Mouse (Mus musculus): Measurements from ENCODE around the gene Asprv1. TPM values are rescaled to one million over a fixed set of nuclear protein-coding genes. Genes with fewer than 3 reads are reported as not detected.

Gene Asprv1
- polyA plus RNA-seq, 1 experiment from 2014 or later, result 1.1 TPM

DNA sequence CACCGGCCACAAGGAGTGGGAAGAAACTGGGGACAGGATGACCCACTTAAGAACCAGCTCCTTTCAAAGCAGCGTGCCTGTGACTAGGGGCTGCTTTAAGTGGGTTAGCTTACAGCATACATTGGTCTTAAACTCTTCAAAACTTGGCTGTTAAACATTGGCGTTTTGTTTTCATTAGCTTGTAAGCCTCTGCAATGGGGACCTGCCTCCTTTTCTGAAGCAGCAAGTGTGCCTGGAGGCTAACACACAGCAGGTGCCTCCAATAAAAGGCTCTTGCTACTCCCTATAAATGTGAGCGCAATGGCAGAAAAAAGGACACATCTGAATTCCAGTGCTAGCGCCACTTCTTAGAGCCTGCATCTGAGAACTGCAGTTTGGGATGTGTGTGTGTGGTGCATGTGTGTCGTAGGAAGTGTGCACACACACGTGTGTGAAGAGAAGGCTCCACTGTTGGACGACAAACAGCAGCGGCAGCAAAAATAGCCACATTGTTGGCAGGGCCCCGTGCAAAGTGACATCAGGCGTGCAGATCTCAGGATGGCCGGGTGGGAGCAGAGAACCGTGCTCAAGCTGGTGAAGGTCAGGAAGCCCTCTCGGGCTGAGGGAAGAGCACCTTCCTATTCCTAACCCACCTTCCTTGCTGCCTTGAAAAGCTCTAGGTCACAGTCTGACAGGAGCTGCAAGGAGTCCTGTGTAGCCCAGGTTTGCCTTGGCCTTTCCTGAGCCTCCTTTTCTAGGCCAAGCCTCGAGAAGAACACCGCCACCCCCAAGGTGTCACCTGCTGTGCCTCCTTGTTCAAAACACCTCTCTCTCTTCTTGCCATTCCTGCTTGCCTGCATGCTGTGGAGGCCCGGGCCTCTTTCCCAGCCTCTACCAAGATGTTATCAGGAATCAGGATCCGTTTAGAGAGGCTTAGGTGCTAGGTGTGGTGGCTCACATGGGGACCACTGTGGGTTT lies 3.6 kb upstream of the Asprv1 start:
- no peak overlapping the region for H3K27ac ChIP-seq (replicated peaks)
- no peaks in the 10 kb centered on the region for H3K36me3 ChIP-seq
- H3K4me2 ChIP-seq, result no peak overlapping the region
- ATAC-seq (ENCODE audit: low read depth), result no peak
- no peaks in the 10 kb centered on the region for H3K27me3 ChIP-seq
- no peak overlapping the region for H3K9ac ChIP-seq
- 0 out of 2 replicates have a peak, but pooled peaks cover 7% of the 10 kb centered on the region for H3K4me1 ChIP-seq (replicated peaks)
- WGBS, result 53% methylated on average over 18 of the region's 18 CpGs
- no peaks in the 10 kb centered on the region for H3K9me3 ChIP-seq
- no peak overlapping the region for H3K4me3 ChIP-seq

DNA sequence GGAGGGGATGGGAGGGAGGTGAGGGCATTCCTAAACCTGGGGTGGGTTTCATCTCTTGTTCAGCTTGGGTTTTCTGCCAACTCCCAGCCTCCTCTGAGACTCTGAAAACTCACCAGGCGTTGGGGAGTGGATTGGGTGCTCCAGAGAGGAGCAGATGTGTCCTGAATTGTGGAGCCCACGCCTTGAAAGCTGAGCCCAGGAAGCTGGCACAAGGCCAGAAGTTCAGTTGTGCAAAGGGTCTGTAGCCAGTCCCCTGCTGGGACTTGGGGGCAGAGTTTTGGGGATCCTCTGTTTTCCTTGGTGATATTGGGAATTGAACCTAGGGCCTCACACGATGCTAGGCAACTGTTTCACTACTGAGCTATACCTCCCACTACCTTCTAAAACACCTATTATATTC lies 2.2 kb downstream of the Asprv1 start:
- H3K4me2 ChIP-seq, result no peak overlapping the region
- H3K27me3 ChIP-seq, result no peaks in the 10 kb centered on the region
- no peak overlapping the region for H3K4me3 ChIP-seq
- H3K27ac ChIP-seq (replicated peaks), result no peak overlapping the region
- no peaks in the 10 kb centered on the region for H3K36me3 ChIP-seq
- ATAC-seq (ENCODE audit: low read depth), result no peak
- no peaks in the 10 kb centered on the region for H3K9me3 ChIP-seq
- no peaks in the 10 kb centered on the region for H3K4me1 ChIP-seq (replicated peaks)
- H3K9ac ChIP-seq, result no peak overlapping the region
- WGBS, result 60% methylated on average over 3 of the region's 3 CpGs

DNA sequence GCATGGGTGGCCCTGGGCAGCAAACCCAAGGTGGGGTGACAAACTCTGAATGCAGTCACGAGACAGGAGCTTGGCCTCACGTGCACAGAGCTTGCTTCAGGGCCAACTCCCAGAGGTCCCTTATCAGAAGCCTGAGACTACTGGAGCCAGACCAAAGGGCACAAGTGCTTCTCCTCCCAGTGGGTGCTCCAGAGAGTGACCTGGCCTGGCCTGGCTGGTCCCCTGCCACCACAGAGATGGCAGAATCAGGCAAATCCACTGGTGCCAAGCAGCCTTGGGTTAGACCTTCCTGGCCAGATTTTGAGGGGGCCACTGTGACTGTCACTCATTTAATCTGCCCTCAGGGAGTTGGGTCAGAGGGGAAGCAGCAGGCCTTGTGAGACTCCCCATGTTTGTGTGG lies 8.5 kb downstream of the Asprv1 start:
- no peak overlapping the region for H3K27ac ChIP-seq (replicated peaks)
- no peaks in the 10 kb centered on the region for H3K9me3 ChIP-seq
- H3K36me3 ChIP-seq, result no peaks in the 10 kb centered on the region
- no peaks in the 10 kb centered on the region for H3K27me3 ChIP-seq
- no peak for ATAC-seq (ENCODE audit: low read depth)
- H3K4me3 ChIP-seq, result no peak overlapping the region
- no peak overlapping the region for H3K9ac ChIP-seq
- H3K4me1 ChIP-seq (replicated peaks), result no peaks in the 10 kb centered on the region
- no peak overlapping the region for H3K4me2 ChIP-seq
- 68% methylated on average over 2 of the region's 2 CpGs for WGBS

DNA sequence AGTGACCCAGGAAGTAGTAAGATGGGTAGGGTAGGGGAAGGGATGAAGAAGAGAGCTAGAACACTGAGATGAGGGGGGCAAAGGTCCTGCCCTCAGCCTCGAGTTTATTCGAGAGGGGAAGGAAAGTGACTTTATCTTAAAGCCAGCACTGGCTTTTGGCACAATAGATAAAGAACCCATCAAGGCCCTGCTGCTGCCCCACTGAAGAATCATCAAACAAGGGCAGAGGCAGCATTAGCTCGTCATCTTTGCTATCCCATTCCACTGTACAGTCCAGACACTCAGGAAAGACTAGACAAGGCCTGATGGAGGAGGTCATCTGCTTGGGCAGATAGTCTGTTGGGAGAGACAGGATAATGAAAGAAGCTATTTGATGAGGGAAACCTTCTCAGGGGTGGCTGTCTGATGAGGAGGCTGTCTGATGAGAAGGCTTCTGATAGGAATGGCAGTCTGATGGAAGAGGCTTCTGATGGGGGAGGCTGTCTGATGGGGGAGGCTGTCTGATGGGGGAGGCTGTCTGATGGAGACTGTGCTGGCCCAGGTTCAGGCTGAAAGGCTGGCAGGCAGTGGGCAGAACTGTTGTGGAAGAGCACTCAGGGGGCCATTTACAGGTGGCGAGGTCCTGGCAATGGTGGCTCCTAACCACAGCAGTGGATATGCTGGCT lies 9.3 kb downstream of the Asprv1 start:
- Histone ChIP-seq H3K4me1 (replicated peaks) (no peaks in the 10 kb centered on the region), H3K9me3 (no peaks in the 10 kb centered on the region), H3K27me3 (no peaks in the 10 kb centered on the region), H3K4me3 (no peak overlapping the region), H3K27ac (replicated peaks) (no peak overlapping the region), H3K9ac (no peak overlapping the region), H3K4me2 (no peak overlapping the region), H3K36me3 (no peaks in the 10 kb centered on the region)
- WGBS, result 68% methylated on average over 4 of the region's 4 CpGs
- no peak for ATAC-seq (ENCODE audit: low read depth)

DNA sequence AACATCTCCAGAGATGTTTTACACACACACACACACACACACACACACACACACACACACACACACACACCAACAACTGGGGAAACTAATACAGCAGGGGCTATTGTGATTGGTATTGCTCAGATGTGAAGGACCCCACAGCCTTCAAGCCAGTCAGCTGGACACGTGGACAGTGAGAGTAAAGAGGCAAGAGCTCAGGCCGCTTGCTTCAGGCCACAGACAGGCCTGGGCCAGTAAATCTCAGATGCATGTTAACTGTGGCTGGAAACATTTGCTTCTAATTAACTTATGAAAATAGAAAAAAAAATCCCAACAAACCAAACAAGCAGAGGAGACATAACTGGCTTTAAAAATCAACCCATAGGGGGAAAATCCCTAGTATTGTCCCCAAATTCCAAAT lies 9.9 kb downstream of the Asprv1 start:
- WGBS, result 83% methylated on average over 2 of the region's 2 CpGs
- no peak for ATAC-seq (ENCODE audit: low read depth)
- Histone ChIP-seq H3K9ac (no peak overlapping the region), H3K4me2 (no peak overlapping the region), H3K9me3 (no peaks in the 10 kb centered on the region), H3K27ac (replicated peaks) (no peak overlapping the region), H3K36me3 (no peaks in the 10 kb centered on the region), H3K4me3 (no peak overlapping the region), H3K27me3 (no peaks in the 10 kb centered on the region), H3K4me1 (replicated peaks) (no peaks in the 10 kb centered on the region)

DNA sequence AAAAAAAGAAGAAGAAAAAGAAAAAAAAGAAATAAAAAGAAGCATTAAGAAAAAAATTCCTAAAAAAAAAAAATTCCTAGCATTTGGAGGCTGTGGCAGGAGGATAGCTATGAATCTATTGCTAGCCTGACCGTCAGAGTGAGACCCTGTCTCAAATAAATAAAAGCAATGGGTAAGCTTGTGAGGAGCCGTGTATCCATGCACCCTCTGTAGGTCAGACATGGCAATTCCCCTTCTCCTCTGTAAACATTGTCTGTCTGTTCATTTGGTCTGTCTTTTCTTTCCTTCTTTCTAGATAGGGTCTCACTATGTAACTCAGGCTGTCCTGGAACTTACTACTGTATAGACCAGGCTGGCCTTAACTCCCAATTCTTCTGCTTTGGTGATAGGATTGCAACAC lies 10.5 kb downstream of the Asprv1 start:
- H3K27ac ChIP-seq (replicated peaks), result no peak overlapping the region
- H3K9ac ChIP-seq, result no peak overlapping the region
- no peak overlapping the region for H3K4me3 ChIP-seq
- H3K27me3 ChIP-seq, result no peaks in the 10 kb centered on the region
- no peak for ATAC-seq (ENCODE audit: low read depth)
- H3K36me3 ChIP-seq, result no peaks in the 10 kb centered on the region
- H3K4me2 ChIP-seq, result no peak overlapping the region
- no peaks in the 10 kb centered on the region for H3K9me3 ChIP-seq
- 19% methylated on average over 2 of the region's 2 CpGs for WGBS
- no peaks in the 10 kb centered on the region for H3K4me1 ChIP-seq (replicated peaks)

DNA sequence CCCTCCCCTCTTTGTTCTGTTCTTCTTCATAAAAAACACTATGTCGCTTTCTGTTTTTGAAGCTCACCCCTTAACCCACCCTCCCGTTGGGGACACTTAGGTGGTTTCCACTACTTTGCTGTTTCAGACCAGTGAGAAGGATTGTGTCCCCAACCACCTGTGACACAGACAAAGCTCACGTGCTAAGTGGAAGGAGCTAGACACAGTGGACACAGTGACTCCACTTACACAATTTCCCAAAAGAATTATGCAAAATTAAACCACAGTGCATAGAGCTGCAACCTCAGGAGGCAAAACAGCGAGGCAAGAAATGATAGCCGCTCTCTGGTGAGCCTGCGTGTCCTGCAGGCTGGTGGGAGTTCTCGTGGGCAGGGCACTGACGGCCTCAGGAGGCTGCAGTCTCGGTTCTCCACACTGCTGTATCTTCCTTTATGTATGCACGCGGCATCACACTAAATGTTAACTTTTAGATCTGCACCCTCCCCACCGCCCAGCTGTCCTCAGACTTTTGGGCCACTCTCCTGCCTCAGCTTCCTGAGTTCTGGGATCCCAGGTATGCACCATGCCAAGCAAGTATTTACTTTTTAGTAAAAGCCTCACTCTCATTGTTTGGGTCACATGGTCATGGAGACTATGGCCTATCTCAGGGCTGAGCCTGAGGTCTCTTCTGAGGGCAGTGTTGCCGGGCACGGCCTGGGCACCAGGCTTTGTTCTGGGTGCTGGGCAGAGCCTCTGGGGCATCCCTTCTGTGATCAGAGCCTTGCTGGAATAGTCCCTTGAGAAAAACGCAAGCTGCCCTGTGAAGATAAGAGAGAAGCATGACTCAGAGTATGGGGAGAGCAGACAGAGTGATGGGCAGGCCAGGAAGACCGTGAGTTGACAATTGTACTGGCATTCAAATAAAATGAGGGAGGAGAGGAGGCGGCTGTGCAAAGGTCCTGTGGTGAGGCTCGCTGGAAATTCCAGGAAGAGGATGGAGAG lies 11.5 kb downstream of the Asprv1 start:
- Histone ChIP-seq H3K27ac (replicated peaks) (no peak overlapping the region), H3K9ac (no peak overlapping the region), H3K9me3 (no peaks in the 10 kb centered on the region), H3K27me3 (no peaks in the 10 kb centered on the region), H3K4me3 (no peak overlapping the region), H3K4me2 (no peak overlapping the region), H3K36me3 (no peaks in the 10 kb centered on the region), H3K4me1 (replicated peaks) (no peaks in the 10 kb centered on the region)
- ATAC-seq (ENCODE audit: low read depth), result no peak
- 82% methylated on average over 18 of the region's 18 CpGs for WGBS

DNA sequence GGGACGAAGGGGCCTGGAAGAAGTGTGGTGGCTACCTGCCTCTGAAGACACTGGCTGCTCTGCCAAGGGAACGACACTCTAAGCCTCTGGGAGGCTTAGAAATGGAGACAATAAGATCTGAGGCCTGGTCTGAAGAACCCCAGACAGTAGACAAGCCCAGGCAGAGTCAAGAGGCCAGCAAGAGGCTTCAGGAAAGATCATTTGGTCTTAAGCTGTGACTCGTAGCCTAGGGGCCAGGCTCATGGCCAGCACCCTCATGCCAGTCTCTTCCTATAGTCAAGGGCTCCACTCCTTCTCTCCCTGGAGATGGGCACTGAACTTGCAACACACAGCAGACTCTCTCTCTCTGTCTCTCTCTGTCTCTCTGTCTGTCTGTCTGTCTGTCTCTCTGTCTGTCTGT lies 12.2 kb downstream of the Asprv1 start:
- ATAC-seq (ENCODE audit: low read depth), result no peak
- 81% methylated on average over 3 of the region's 3 CpGs for WGBS

DNA sequence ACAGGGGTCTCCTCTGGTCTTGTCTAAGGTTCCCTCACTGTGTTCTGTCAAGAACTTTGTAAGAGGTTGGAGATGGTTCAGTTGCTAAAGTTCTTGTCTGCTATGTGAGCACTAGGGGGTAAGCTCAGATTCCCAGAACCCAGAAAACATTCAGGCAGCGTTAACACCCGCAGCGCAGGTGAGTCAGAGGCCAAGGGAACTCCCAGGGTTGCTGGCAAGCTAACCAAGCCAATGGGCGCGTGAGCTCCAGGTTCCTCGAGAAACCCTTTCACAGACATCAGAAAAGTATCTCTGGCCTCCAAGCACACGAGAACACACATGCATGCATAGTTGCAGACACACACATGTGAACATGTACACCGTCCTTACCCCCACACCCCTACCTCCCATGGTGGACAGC lies 12.8 kb downstream of the Asprv1 start:
- H3K27ac ChIP-seq (replicated peaks), result no peak overlapping the region
- no peaks in the 10 kb centered on the region for H3K4me1 ChIP-seq (replicated peaks)
- no peaks in the 10 kb centered on the region for H3K36me3 ChIP-seq
- no peaks in the 10 kb centered on the region for H3K9me3 ChIP-seq
- no peak overlapping the region for H3K4me3 ChIP-seq
- H3K4me2 ChIP-seq, result no peak overlapping the region
- ATAC-seq (ENCODE audit: low read depth), result no peak
- no peaks in the 10 kb centered on the region for H3K27me3 ChIP-seq
- WGBS, result 88% methylated on average over 8 of the region's 8 CpGs
- H3K9ac ChIP-seq, result no peak overlapping the region

More for the DNA sequence above, 12.2 kb downstream of the Asprv1 start:
- no peaks in the 10 kb centered on the region for H3K27me3 ChIP-seq
- H3K4me3 ChIP-seq, result no peak overlapping the region
- no peak overlapping the region for H3K27ac ChIP-seq (replicated peaks)
- no peaks in the 10 kb centered on the region for H3K4me1 ChIP-seq (replicated peaks)
- H3K4me2 ChIP-seq, result no peak overlapping the region
- H3K9me3 ChIP-seq, result no peaks in the 10 kb centered on the region
- no peak overlapping the region for H3K9ac ChIP-seq
- H3K36me3 ChIP-seq, result no peaks in the 10 kb centered on the region

DNA sequence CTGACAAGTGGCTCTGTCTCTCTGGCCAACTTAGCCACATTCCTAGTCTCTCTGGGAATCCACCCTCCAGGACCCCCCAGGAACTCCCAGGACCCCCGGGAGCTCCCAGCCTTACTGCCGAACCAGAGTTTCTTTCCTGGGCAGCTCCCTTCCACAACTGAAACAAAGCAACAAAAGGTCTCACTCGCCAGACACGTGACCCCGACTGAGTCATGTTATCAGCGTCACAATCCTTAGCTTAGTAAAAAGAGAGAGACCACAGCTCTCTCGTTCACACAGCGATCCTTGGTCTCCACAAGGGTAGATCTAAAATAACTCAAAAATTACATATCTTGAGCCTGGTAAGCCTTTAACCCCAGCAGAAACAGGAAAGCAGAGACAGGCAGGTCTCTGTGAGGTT lies 13.8 kb downstream of the Asprv1 start:
- Histone ChIP-seq H3K9ac (no peak overlapping the region), H3K4me1 (replicated peaks) (no peaks in the 10 kb centered on the region), H3K36me3 (no peaks in the 10 kb centered on the region), H3K27ac (replicated peaks) (no peak overlapping the region), H3K9me3 (no peaks in the 10 kb centered on the region), H3K4me3 (no peak overlapping the region), H3K4me2 (no peak overlapping the region), H3K27me3 (no peaks in the 10 kb centered on the region)
- no peak for ATAC-seq (ENCODE audit: low read depth)
- 68% methylated on average over 8 of the region's 8 CpGs for WGBS

DNA sequence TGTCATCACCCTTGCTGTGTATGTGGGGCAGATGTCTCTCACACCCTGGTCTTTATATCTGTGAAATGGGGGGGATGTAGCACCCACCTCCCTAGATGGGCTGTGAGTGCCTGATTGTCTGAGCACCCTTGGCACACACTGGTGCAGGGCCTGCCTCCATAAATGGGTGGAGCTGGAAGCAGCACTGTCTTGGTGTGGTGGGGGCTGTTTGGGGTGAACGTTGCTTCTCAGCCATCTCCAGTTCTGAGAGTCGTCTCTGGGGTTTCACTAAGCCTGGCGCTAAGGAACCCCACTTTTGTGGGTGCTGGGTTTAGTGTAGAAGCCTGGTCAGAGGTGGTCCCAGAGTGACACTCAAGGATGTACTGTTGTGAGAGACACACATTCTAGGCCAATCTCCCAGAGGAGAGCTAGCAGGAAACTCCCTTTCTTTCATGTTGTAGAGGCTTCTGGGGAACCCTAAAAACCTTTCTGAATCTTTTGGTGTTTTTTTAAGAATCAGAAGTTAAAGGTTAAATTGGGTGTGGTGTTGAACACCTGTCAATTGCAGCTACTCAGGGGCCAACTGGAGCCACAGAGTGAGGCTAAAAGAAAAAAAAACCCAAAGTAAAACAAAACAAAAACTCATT lies 16.9 kb downstream of the Asprv1 start:
- no peaks in the 10 kb centered on the region for H3K27me3 ChIP-seq
- no peak for ATAC-seq (ENCODE audit: low read depth)
- no peak overlapping the region for H3K4me2 ChIP-seq
- H3K9me3 ChIP-seq, result no peaks in the 10 kb centered on the region
- no peak overlapping the region for H3K9ac ChIP-seq
- H3K36me3 ChIP-seq, result peaks cover 21% of the 10 kb centered on the region
- no peaks in the 10 kb centered on the region for H3K4me1 ChIP-seq (replicated peaks)
- H3K27ac ChIP-seq (replicated peaks), result no peak overlapping the region
- no peak overlapping the region for H3K4me3 ChIP-seq
- WGBS, result 93% methylated on average over 3 of the region's 3 CpGs

Measured in neural tube, embryonic 13.5 days (tissue).